9 mouse cellular contexts compared by ENCODE assay signal in genomic region chr8:128030335-128031280, GRCm38 (mm10).
A peak's percentile ranks its signal among the peaks of the same experiment; 100 is the strongest.
DNase-seq lines count a peak whose midpoint lies in the region; ATAC-seq and TF ChIP-seq lines count a peak whose summit lies in the region.
"Had no signal": no experiment of that assay in that cellular context is flagged by ENCODE, and none has a peak within 500 bp of the region (broad histone marks: within the 10 kb centered on the region; RNA-seq: fewer than 3 reads in every experiment).

No protein-coding gene starts in this region.

- 75% methylated on average over 24 of the region's 24 CpGs for WGBS in forebrain, embryonic 14.5 days
- WGBS in forebrain, embryonic 13.5 days: 79% methylated on average over 24 of the region's 24 CpGs
- WGBS in stomach, embryonic 14.5 days: 65% methylated on average over 24 of the region's 24 CpGs
- WGBS in stomach, postnatal 0 days: 55% methylated on average over 24 of the region's 24 CpGs

- intact Hi-C loops in left cerebral cortex, postnatal 10 days (cut with DNase I): no loop called here

- no peak for TF ChIP-seq EP300 in stomach, postnatal 0 days (optimal IDR thresholded peaks at IDR 0.05)

- no peaks in the 10 kb centered on the region for H3K27me3 ChIP-seq in forebrain, embryonic 14.5 days (replicated peaks; ENCODE audit: control insufficient read depth, insufficient read depth, low read length)
- no peaks in the 10 kb centered on the region for H3K27me3 ChIP-seq in forebrain, embryonic 13.5 days
- H3K27me3 ChIP-seq in stomach, embryonic 14.5 days (ENCODE audit: control insufficient read depth, insufficient read depth, low read length): no peaks in the 10 kb centered on the region
- no peaks in the 10 kb centered on the region for H3K27me3 ChIP-seq in stomach, postnatal 0 days (ENCODE audit: control insufficient read depth, insufficient read depth, low read length)

- no peaks in the 10 kb centered on the region for H3K36me3 ChIP-seq in forebrain, embryonic 14.5 days (ENCODE audit: control insufficient read depth, insufficient read depth, low read length)
- H3K36me3 ChIP-seq in forebrain, embryonic 13.5 days (ENCODE audit: poor library complexity, severe bottlenecking): no peaks in the 10 kb centered on the region
- H3K36me3 ChIP-seq in stomach, embryonic 14.5 days (ENCODE audit: control insufficient read depth, insufficient read depth, low read length): no peaks in the 10 kb centered on the region
- no peaks in the 10 kb centered on the region for H3K36me3 ChIP-seq in stomach, postnatal 0 days (ENCODE audit: control insufficient read depth, insufficient read depth, low read length)

- no peak overlapping the region for H3K4me3 ChIP-seq in forebrain, embryonic 14.5 days (ENCODE audit: low read depth, low read length)
- no peak overlapping the region for H3K4me3 ChIP-seq in forebrain, embryonic 13.5 days
- H3K4me3 ChIP-seq in stomach, embryonic 14.5 days (ENCODE audit: low read depth, low read length): no peak overlapping the region
- H3K4me3 ChIP-seq in stomach, postnatal 0 days (ENCODE audit: low read depth, low read length): no peak overlapping the region

- H3K9me3 ChIP-seq in forebrain, embryonic 14.5 days (replicated peaks; ENCODE audit: control insufficient read depth, low read length): no peaks in the 10 kb centered on the region
- H3K9me3 ChIP-seq in forebrain, embryonic 13.5 days (replicated peaks): no peaks in the 10 kb centered on the region
- H3K9me3 ChIP-seq in stomach, embryonic 14.5 days (ENCODE audit: control insufficient read depth, low read depth, low read length): no peaks in the 10 kb centered on the region
- no peaks in the 10 kb centered on the region for H3K9me3 ChIP-seq in stomach, postnatal 0 days (ENCODE audit: control insufficient read depth, low read length)

- peak; percentile 5 for DNase-seq in forebrain, embryonic 14.5 days (ENCODE audit: low spot score)
- DNase-seq in stomach, postnatal 0 days (ENCODE audit: low spot score): no peak
- peak; percentile 38 to 67 for DNase-seq in left cerebral cortex, postnatal 10 days (ENCODE audit: extremely low spot score in 1 of 2, low spot score in 2 of 2)
- peak; percentile 92 for DNase-seq in telencephalon, adult 2 months (ENCODE audit: low read depth, low spot score)
- no peak for DNase-seq in Muller cell, postnatal 12 days (ENCODE audit: inconsistent ontology term)
- DNase-seq in spleen, postnatal 4 days (ENCODE audit: low spot score in 2 of 2): no peak
- DNase-seq: kidney, postnatal 36 days had no signal

- no peak overlapping the region for H3K4me2 ChIP-seq in forebrain, embryonic 14.5 days (ENCODE audit: low read length)
- H3K4me2 ChIP-seq in forebrain, embryonic 13.5 days: no peak overlapping the region
- H3K4me2 ChIP-seq in stomach, embryonic 14.5 days (replicated peaks; ENCODE audit: low read depth, low read length): no peak overlapping the region
- H3K4me2 ChIP-seq in stomach, postnatal 0 days (replicated peaks; ENCODE audit: low read depth): no peak overlapping the region

- no peak overlapping the region for H3K9ac ChIP-seq in forebrain, embryonic 14.5 days (ENCODE audit: low read length)
- no peak overlapping the region for H3K9ac ChIP-seq in forebrain, embryonic 13.5 days
- H3K9ac ChIP-seq in stomach, embryonic 14.5 days (replicated peaks; ENCODE audit: low read depth, low read length): no peak overlapping the region
- no peak overlapping the region for H3K9ac ChIP-seq in stomach, postnatal 0 days (ENCODE audit: low read length)

- ATAC-seq in forebrain, embryonic 14.5 days: no peak
- no peak for ATAC-seq in forebrain, embryonic 13.5 days
- ATAC-seq in stomach, embryonic 14.5 days (ENCODE audit: insufficient number of reproducible peaks, insufficient read depth, low FRiP score, low read depth): no peak
- no peak for ATAC-seq in stomach, postnatal 0 days (ENCODE audit: low FRiP score, low TSS enrichment)

- no peak for TF ChIP-seq CTCF in stomach, postnatal 0 days (IDR thresholded peaks at IDR 0.05; ENCODE audit: low read depth)

- H3K27ac ChIP-seq in forebrain, embryonic 14.5 days (ENCODE audit: low read depth, low read length): no peak overlapping the region
- H3K27ac ChIP-seq in forebrain, embryonic 13.5 days: no peak overlapping the region
- peak overlapping the region; percentile 62; the same call in 1 of the 2 replicates for H3K27ac ChIP-seq in stomach, embryonic 14.5 days (ENCODE audit: low read length)
- H3K27ac ChIP-seq in stomach, postnatal 0 days (replicated peaks): no peak overlapping the region

- H3K4me1 ChIP-seq in forebrain, embryonic 14.5 days (ENCODE audit: control insufficient read depth, insufficient read depth, low read length): peaks cover under 1% of the 10 kb centered on the region
- H3K4me1 ChIP-seq in forebrain, embryonic 13.5 days: no peaks in the 10 kb centered on the region
- peaks cover 5% of the 10 kb centered on the region; the same call in 1 of the 2 replicates for H3K4me1 ChIP-seq in stomach, embryonic 14.5 days (ENCODE audit: control insufficient read depth, insufficient read depth, low read length)
- H3K4me1 ChIP-seq in stomach, postnatal 0 days (replicated peaks; ENCODE audit: control insufficient read depth, insufficient read depth): no peaks in the 10 kb centered on the region

Comparison
In these comparisons a context has a peak if more than half of its experiments do, and no peak if none do; other contexts are left out.
1. DNase-seq: peak in forebrain, embryonic 14.5 days (single experiment), left cerebral cortex, postnatal 10 days (2 of 2) and telencephalon, adult 2 months (single experiment); none in stomach, postnatal 0 days (single experiment), Muller cell, postnatal 12 days (single experiment) and spleen, postnatal 4 days (0 of 2).